Mouse (Mus musculus) embryonic stem cell, embryonic (primary cell): ENCODE results near the gene Cdc42bpa.

ENCODE experiments used
- CTCF ChIA-PET, 4 experiments: fragments of 300-600 bp in 2 of 4; fragments of 350-600 bp in 2 of 4; sonication (Branson Sonifier 250); formaldehyde crosslinking; loops; one replicate each; lab custom pipeline; 2022; ENCODE audit warnings: inconsistent platforms in 2 of 4; lab: Charles Lee
- POLR2A ChIA-PET, 4 experiments: fragments of 300-600 bp in 2 of 4; fragments of 350-600 bp in 2 of 4; sonication (Branson Sonifier 250); formaldehyde crosslinking; loops; one replicate each; lab custom pipeline; 2022; ENCODE audit warnings: antibody characterized with exemption in 4 of 4, inconsistent platforms in 1 of 4; lab: Charles Lee

The Cdc42bpa gene

DNA sequence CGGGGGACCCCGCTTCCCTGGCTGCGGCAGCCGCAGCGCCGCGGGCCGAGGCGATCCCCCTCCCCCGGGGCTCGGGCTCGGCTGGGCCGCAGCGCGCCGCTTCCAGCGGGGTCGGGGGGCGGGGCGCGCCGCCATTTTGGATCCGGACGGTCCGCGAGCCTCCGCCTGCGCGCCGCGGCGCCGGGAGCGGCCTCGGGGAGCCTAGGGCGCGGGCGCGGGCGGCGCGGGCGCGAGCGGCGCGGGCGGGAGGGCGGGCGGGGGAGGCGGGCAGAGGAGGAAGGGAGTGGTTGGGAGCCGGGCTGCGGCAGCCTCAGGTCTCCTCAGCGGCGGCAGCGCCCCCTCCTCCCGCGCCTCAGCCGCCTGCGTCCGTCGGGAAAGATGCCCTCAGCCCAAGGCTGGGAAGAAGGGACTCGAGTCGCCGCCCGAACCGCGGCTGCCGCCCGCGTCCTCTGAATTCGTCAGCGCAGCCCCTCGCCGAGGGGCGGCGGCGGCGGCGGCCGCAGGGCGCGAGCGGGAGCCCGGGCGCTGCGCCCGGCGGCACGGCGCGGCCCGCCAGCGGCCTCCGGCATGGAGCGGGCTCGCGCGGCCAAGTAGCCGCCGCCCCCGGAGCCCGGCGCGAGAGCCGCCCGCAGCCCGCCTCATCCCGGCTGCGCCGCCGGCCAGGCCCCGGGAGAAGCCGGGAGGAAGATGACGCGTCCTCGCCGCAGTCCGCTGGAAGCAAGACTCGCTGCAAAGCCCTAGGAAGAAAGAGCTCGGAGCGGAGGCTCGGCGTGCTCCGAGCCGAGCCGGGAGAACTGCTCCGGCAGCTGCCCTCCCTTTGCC lies at the start of gene Cdc42bpa:
Gene Cdc42bpa (plus strand): TSS at position 752 of the 822 bp plus-strand sequence.
- CTCF ChIA-PET: no interaction called here
- POLR2A ChIA-PET: interaction anchor here in 2 of 4 experiments (0.6 to 2.6 kb wide), 8 partner anchors 8 to 72 kb away, joined by 3 to 11 read pairs (median 4); no protein-coding TSS in a partner anchor

DNA sequence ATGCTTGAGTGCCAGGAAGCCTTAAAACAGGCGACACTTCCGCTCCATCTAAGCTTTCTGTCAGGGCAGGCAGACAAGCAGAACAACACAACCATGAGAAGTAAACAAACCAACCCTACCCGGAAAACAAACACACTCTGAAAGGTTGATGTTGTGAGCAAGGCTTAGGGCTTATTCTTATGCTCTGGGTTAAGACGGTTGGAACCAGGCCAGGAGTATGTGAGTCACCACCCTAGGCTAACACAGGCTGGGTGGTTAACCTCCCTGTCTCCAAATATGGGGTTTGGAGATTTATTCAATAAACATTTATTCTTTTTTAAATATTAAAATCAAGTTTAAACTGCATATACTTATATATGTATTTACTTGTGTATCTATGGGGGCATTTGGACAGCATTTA lies 46.8 kb upstream of the Cdc42bpa start:
- POLR2A ChIA-PET: no interaction called here

DNA sequence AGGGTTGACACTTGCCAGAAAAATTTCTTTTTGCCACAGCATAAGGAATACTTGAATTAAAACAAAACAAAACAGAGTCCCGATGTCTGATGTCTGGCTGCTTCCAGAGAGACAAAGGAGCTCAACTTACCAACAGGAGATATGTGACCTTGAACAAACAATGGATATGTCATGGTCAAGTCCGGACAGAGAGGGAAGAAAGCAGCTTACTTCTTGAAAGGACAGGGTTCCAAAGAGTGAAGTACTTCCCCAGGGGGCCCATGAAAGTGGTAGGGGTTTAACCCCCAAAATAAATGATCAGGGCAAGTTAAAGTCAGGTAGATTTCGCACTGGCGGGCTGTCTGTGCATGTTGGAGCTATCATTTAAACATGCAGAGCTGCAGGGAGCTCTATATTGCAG lies 43.2 kb upstream of the Cdc42bpa start:
- CTCF ChIA-PET: interaction anchor here in 1 of 4 experiments (0.7 kb wide), 1 partner anchor 225 kb away, joined by 3 read pairs; no protein-coding TSS in a partner anchor
- POLR2A ChIA-PET: interaction anchor here in 3 of 4 experiments (0.6 to 1.6 kb wide), 8 partner anchors 9 to 1011 kb away, joined by 3 to 7 read pairs (median 3); partner anchors contain the start of gene Cdc42bpa (in 1 of the 3)

More for the DNA sequence above, 46.8 kb upstream of the Cdc42bpa start:
- CTCF ChIA-PET: no interaction called here

DNA sequence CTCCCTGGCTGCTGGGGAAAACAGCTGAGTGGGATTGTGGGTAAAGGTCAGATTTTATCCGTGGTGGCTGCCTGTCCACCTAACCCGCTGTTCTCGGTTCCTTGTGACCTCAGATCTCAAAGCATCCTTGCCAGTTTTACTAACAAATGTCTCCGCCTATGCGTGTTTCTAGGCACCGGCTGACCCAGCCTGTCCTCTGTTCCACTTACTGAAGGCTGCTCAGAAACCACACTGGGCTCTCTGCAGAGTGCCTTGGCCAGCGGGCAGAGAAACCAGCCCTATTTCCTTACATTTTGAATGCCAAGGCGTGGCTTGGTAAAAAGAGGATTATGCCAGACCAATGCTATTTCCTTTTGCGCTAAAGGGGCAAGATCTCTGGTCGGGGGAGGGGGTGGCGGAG lies 42.8 kb upstream of the Cdc42bpa start:
- ChIA-PET CTCF (interaction anchor here in 1 of 4 experiments (0.7 kb wide), 1 partner anchor 224 kb away, joined by 3 read pairs; no protein-coding TSS in a partner anchor), POLR2A (interaction anchor here in 2 of 4 experiments (1.0 to 1.6 kb wide), 4 partner anchors 9 to 112 kb away, joined by 3 to 4 read pairs (median 3); partner anchors contain the start of gene Cdc42bpa (in 1 of the 2))

DNA sequence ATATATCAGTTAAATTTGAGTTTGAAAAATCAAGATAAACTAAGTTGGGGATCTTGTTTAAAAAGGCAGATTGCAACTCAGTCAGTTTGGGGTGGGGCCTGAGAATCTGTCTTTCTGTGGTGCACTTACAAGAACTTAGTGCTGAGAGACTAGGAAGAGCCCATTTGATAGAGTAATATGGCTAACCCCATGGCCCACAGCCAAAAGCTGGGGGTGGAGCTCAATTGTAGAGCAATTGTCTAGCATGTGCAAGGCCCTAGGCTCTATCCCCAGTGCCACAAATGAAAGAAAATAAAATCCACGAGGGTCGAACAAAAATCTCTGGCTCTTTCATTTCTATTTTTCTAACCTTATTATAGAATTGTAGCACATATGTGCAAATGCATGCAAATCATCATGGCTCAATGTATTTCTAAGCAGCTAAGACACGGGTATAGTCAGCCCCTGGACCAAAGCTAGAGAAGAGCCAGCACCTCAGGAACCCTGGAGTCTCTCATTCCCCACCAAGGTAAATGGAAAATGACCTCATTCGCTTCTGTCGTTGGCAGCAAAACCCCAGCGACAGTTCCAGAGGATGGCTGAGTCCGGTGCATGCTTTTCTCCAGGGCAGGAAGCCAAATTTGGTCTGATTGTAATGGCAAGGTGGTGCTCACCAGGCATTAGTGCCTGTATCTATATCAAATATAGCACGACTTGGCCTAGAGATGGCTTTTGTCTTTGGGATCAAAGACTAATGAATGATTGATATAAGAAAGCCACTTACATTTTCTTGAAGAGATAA lies 40.4 kb upstream of the Cdc42bpa start:
- POLR2A ChIA-PET: interaction anchor here in 1 of 4 experiments (0.8 to 1.0 kb wide), 2 partner anchors 11 to 30 kb away, joined by 3 read pairs; no protein-coding TSS in a partner anchor
- CTCF ChIA-PET: interaction anchor here in 1 of 4 experiments (1.0 to 1.3 kb wide), 2 partner anchors 9 to 11 kb away, joined by 3 to 4 read pairs; no protein-coding TSS in a partner anchor

DNA sequence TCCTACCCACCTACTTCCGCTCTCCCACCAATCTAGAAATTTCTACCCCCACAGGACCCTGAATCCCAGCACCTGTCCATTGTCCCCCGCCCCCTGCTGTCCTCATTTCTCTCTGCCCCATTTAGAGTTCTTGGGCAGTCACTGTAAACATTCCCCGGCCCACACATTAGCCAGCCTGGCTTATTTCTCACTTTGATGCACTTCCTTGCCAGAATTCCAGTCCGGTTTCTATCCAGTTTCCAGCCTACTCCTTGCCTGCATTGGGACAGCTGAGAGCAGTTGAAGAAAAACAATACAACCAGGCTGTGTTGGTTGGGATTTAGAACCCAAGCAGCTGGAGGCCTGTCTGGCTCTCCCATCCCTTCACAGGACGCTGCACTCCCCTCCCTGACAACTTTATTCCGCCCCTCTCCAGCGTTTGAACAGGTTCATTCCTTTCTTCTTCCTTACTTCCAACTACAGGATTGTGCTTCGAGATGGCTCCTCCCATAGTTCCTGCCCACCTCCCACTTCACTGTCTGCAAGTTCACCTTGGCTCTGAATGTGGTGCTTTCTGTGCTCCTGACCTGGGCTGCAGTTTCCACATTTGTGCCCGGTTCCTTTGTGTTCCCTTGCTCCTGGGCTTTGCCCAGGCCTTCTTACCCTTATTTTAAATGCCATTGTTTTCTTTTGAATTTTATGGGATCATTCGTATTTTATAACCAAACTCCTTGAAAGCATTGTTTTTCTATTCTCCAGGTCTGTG lies 36.4 kb upstream of the Cdc42bpa start:
- CTCF ChIA-PET: interaction anchor here in 1 of 4 experiments (0.7 kb wide), 1 partner anchor 487 kb away, joined by 7 read pairs; no protein-coding TSS in a partner anchor
- POLR2A ChIA-PET: interaction anchor here in 2 of 4 experiments (0.7 to 1.2 kb wide), 3 partner anchors 40 to 184 kb away, joined by 3 to 5 read pairs (median 4); no protein-coding TSS in a partner anchor

DNA sequence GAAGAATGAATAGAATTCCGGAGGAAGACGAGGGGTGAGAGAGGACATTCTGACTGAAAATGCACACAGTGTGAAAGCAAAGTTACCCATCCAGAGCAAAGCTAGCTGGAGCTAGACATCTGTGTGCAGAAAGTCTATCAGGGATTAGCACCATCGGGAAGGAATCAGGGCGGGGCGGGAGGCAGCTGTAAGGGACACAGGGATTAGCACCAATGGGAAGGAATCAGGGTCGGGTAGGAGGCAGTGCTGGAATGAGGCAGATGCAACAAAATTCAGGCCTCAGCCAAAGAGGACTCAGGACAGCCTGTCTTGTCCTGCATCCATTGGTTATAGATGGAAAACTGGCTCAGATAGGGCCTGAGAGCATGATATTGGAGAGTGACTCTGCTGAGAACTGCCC lies 34.0 kb upstream of the Cdc42bpa start:
- POLR2A ChIA-PET: no interaction called here
- CTCF ChIA-PET: interaction anchor here in 1 of 4 experiments (0.6 kb wide), 1 partner anchor 281 kb away, joined by 3 read pairs; no protein-coding TSS in a partner anchor

DNA sequence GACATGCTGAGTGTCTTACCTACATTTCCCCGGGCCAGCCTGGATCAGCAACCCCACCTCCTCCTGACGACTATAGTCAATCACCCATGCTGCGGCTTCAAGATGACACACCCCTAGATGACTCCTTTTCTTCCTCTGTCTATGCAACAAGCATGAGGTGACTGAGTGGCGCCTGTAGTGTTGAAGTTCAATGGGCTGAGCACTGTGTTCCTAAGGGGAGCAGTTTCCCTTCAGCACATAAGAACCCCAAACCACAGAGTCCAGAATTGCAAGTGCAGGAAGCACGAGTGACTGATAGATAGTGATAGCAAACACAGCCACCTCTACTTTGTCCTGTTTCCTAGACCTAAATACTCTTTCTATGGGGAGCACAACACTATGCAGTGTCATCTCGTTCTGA lies 33.2 kb upstream of the Cdc42bpa start:
- ChIA-PET POLR2A (no interaction called here), CTCF (no interaction called here)

DNA sequence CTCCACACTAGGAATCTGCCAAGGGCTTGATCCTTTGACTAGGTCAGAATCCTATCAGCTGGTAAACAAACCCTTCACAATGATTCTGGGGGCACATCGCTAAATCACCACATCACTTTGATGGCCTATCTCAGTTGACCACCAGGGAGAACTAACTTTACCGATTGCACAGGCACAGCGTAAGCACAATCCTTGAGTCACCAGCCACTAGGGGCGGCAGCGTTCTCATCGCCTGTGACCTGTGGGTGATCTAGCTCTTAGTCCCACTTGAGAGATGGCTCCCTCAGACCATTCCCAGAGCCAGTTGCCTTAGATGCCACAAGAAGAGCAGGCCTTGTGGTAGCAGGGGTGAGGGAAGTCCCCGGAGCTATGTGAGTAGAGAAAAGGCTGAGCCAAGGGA lies 31.4 kb upstream of the Cdc42bpa start:
- CTCF ChIA-PET: interaction anchor here in 3 of 4 experiments (0.9 to 1.4 kb wide), 10 partner anchors 10 to 321 kb away, joined by 3 to 5 read pairs (median 4); no protein-coding TSS in a partner anchor
- POLR2A ChIA-PET: interaction anchor here in 1 of 4 experiments (0.9 kb wide), 1 partner anchor 58 kb away, joined by 3 read pairs; no protein-coding TSS in a partner anchor

DNA sequence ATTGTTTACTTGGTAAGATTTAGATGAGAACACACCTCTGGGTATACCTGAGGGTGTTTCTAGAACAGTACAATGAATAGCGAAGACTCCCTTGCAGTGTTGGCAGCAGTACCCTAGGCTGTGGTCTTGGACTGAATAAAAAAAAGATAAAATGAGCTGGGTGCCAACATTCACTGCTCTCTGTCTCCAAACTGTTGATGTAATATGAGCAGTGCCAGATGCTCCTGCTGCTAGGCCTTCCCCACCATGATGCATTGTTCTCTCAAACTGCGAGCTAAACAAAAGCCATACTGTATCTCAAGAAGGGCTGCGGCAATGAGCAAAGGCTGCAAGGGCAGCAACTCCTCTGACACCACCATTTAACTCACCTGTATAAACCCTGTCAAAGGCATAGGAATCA lies 29.0 kb upstream of the Cdc42bpa start:
- POLR2A ChIA-PET: interaction anchor here in 1 of 4 experiments (0.6 kb wide), 1 partner anchor 443 kb away, joined by 3 read pairs; no protein-coding TSS in a partner anchor
- CTCF ChIA-PET: interaction anchor here in 1 of 4 experiments (0.9 kb wide), 1 partner anchor 12 kb away, joined by 3 read pairs; no protein-coding TSS in a partner anchor

DNA sequence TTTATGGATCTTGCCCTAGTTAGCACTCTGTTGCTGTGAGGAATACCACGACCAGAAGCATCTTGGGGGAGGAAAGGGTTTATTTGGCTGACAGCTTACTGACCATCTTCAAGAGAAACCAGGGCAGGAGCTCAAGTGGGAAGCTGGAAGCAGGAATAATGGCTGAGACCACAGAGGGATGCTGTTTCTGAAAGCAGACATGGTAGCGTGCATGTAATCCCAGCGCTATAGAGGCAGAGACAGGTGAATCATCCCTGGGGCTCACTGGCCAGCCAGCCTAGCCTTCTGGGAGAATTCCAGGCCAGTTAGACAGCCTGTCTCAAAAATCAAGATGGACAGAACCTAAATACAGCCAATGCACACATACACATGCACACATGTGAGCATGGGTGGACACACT lies 26.2 kb upstream of the Cdc42bpa start:
- CTCF ChIA-PET: no interaction called here
- POLR2A ChIA-PET: no interaction called here

DNA sequence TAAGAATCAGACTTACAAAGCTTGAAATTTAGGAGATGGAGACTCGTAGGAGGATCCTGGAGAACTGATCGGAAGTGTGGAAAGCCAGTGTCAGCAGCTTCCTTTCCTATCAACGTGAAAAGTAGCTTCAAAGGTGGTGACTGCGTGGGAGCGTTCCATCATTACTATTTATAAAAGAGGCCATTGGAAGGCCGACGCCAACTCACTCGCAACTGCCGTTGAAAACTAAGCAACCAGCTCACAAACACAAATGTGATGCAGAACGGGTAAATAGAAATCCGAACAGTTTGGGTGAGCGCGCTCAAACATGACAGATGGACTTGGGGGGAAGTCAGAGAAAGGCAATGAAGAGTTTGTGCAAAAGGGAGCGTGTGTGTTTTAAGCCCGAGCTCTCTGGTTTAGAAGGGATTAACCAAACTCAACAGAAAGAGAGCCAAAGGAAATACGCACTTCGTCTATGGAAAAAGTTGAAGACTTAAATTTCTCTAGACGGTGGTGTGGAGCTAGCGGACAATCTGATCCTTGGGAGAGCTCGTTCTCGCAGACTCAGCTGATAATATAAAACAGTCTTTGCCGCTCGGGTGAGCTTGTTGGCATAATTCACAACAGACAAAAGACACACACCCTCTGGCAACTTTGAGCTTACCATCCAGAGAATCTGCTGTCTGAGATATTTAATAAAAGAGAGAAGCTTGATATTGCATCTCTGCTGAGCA lies 20.0 kb upstream of the Cdc42bpa start:
- POLR2A ChIA-PET: interaction anchor here in 2 of 4 experiments (0.6 to 0.9 kb wide), 2 partner anchors 17 to 74 kb away, joined by 3 read pairs; no protein-coding TSS in a partner anchor
- CTCF ChIA-PET: interaction anchor here in 2 of 4 experiments (1.0 to 1.4 kb wide), 2 partner anchors 11 to 96 kb away, joined by 4 to 5 read pairs; no protein-coding TSS in a partner anchor

DNA sequence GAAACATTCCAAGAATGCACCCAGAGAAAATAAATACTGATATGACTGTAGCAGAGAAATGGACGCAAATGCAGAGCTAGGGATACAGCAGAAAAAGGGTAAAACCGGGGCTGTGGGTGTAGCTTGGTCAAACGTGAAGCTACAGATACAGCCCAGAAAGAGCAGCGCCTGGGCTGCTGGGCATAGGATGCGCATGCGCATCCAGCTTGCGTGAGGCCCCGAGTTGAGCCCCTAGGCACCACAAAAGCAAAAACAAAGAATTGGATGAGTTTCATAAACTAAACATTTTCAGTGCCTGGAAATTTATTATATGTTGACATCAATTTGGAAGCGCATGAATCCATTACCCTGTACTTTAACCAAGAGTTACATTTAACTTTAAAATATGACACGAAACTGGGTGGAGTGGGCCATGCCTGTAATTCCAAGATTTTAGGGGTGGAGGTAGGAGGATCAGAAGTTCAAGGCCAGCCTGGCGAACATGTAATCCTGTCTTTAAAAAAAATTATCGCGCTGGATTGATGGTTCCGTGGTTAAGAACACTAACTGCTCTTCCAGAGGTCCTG lies 19.4 kb upstream of the Cdc42bpa start:
- CTCF ChIA-PET: interaction anchor here in 1 of 4 experiments (1.4 kb wide), 1 partner anchor 12 kb away, joined by 4 read pairs; no protein-coding TSS in a partner anchor
- POLR2A ChIA-PET: no interaction called here

DNA sequence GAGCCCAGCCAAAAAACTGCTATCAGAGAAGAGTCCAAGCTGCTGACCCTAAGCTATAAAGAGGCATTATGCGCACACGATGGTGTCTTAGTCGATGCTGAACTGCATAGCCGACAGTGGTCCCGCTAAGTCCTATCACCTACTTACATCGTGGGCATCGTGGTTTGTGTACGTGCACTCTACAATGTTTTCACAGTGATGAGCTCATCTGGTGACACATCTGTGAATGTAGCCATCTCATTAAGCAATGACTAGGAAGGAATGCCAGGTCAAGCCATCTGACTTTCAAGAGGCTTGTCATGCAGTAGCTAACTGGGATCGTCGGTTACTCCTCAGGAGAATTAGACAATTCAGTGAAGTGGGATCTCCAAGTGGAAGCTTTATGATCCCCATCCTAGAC lies 15.3 kb upstream of the Cdc42bpa start:
- ChIA-PET POLR2A (interaction anchor here in 3 of 4 experiments (0.5 to 1.1 kb wide), 4 partner anchors 61 to 284 kb away, joined by 3 read pairs; no protein-coding TSS in a partner anchor), CTCF (no interaction called here)

DNA sequence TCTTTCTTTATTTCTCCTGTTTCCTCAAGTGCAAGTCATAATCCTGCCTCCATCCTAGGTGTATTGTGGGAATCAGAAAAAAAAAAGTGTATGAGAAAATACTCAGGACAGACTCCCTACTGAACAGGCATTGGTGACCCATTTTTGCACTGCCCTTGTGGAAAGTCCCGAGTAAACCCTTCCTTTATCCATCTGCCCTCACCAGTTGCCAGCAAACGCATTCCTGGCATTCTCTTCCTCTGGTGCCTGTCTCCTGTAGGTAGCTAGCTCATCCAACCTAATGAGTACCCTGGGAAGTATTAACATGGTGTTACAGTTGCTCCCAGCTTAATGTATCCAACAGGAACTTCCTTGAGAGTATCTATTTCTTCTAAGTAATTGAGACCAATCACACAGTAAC lies 13.7 kb upstream of the Cdc42bpa start:
- POLR2A ChIA-PET: no interaction called here
- CTCF ChIA-PET: interaction anchor here in 1 of 4 experiments (0.6 kb wide), 1 partner anchor 207 kb away, joined by 12 read pairs; no protein-coding TSS in a partner anchor

DNA sequence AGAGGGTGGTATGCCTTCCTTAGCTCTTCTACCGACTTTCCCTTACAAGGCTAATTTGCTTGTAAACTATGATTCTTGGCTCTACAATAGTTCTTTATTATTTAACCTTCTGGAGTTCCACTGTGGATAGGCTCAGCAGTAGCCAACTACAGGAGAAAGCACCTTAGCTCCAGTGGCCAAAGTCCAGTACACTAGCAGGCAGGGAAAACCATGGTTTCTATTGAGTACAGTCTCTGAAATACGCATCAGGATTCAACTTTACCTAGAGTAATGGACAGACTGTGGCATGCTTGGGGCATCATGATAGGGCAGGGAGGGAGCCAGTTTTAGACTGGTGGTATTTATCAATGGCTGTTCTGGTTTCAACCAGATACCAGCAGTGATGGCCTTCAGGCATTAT lies 12.6 kb upstream of the Cdc42bpa start:
- CTCF ChIA-PET: no interaction called here

More for the DNA sequence above, 12.6 kb upstream of the Cdc42bpa start:
- POLR2A ChIA-PET: interaction anchor here in 1 of 4 experiments (0.8 kb wide), 1 partner anchor 152 kb away, joined by 3 read pairs; no protein-coding TSS in a partner anchor
